In the genomic region with DNA sequence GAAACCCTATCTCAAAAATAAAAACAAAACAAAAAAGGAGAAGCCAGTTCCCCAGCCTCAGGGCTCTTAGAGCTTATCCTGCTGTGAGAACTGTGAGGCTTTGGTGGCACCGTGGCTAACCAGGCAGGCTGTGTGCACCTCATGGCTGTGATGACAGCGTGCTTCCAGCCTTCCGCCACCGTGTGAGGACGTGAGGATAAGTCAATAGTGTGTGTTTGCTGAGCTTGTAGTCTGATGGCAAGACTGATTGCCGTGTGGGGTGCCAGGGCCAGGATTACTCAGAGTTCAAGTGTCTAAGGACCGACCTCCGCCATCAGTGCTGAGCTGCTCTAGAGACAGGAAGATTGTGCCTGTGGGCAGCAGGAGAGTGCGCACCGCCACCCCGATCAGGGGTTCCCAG, we compare ENCODE assay signal across 12 mouse cellular contexts. TPM values are rescaled to one million over a fixed set of nuclear protein-coding genes. Genes with fewer than 3 reads are reported as not detected.
DNase-seq lines count a peak whose midpoint lies in the region; ATAC-seq and TF ChIP-seq lines count a peak whose summit lies in the region.
"Had no signal": no experiment of that assay in that cellular context is flagged by ENCODE, and none has a peak within 500 bp of the region (broad histone marks: within the 10 kb centered on the region; RNA-seq: fewer than 3 reads in every experiment).

No protein-coding gene starts in this region.

- no peak overlapping the region for H3K4me2 ChIP-seq in liver, embryonic 12.5 days
- no peak overlapping the region for H3K4me2 ChIP-seq in liver, postnatal 0 days (ENCODE audit: low read depth, low read length)
- H3K4me2 ChIP-seq in myocyte (ENCODE audit: low read depth) = no peak overlapping the region
- no peak overlapping the region for H3K4me2 ChIP-seq in midbrain, embryonic 14.5 days (ENCODE audit: low read length)
- H3K4me2 ChIP-seq: embryonic facial prominence, embryonic 12.5 days had no signal

- WGBS in liver, embryonic 12.5 days (ENCODE audit: insufficient replicate concordance) = 52% methylated on average over 11 of the region's 11 CpGs
- 43% methylated on average over 11 of the region's 11 CpGs for WGBS in liver, postnatal 0 days (ENCODE audit: insufficient replicate concordance)
- 85% methylated on average over 11 of the region's 11 CpGs for WGBS in midbrain, embryonic 14.5 days

- TF ChIP-seq CTCF in G1E (IDR thresholded peaks at IDR 0.05; ENCODE audit: low read depth, low read length) = no peak
- TF ChIP-seq CTCF in liver, postnatal 0 days (IDR thresholded peaks at IDR 0.05; ENCODE audit: low read depth) = no peak

- no peak overlapping the region for H3K4me3 ChIP-seq in liver, embryonic 12.5 days
- H3K4me3 ChIP-seq in G1E (ENCODE audit: low read depth, low read length) (peak overlapping the region; percentile 44; the same call in 1 of the 2 replicates), myocyte (no peak overlapping the region)
- H3K4me3 ChIP-seq in liver, postnatal 0 days (ENCODE audit: low read depth, low read length) = no peak overlapping the region
- no peak overlapping the region for H3K4me3 ChIP-seq in midbrain, embryonic 14.5 days (replicated peaks; ENCODE audit: low read depth, low read length)
- H3K4me3 ChIP-seq: embryonic facial prominence, embryonic 12.5 days had no signal

- no peaks in the 10 kb centered on the region for H3K27me3 ChIP-seq in liver, embryonic 12.5 days (replicated peaks)
- H3K27me3 ChIP-seq in G1E (ENCODE audit: insufficient read depth, low read length) = peaks cover 4% of the 10 kb centered on the region; the same call in 1 of the 2 replicates
- no peaks in the 10 kb centered on the region for H3K27me3 ChIP-seq in liver, postnatal 0 days (ENCODE audit: insufficient read depth, low read length)
- H3K27me3 ChIP-seq in myocyte (ENCODE audit: control insufficient read depth, insufficient read depth, insufficient read length) = no peaks in the 10 kb centered on the region
- H3K27me3 ChIP-seq in midbrain, embryonic 14.5 days (ENCODE audit: control insufficient read depth, insufficient read depth, low read length) = no peaks in the 10 kb centered on the region
- H3K27me3 ChIP-seq: embryonic facial prominence, embryonic 12.5 days had no signal

- no peaks in the 10 kb centered on the region for H3K79me2 ChIP-seq in myocyte (ENCODE audit: control insufficient read depth, insufficient read depth)

- ATAC-seq in liver, embryonic 12.5 days = 0 out of 2 replicates have a peak, but pooled peaks have one; percentile 11
- no peak for ATAC-seq in G1E (ENCODE audit: extremely low read depth, insufficient number of reproducible peaks, low FRiP score, poor library complexity, severe bottlenecking)
- ATAC-seq in liver, postnatal 0 days = peak; percentile 49
- ATAC-seq in midbrain, embryonic 14.5 days (ENCODE audit: low FRiP score, low TSS enrichment) = no peak
- ATAC-seq: CD4-positive, CD25-positive, alpha-beta regulatory T cell, adult 4 months; forebrain, postnatal 0 days had no signal

- H3K9me3 ChIP-seq in liver, embryonic 12.5 days (replicated peaks) = no peaks in the 10 kb centered on the region
- H3K9me3 ChIP-seq in G1E (replicated peaks) = peaks cover 4% of the 10 kb centered on the region; the same call in 1 of the 2 replicates
- 0 out of 2 replicates have a peak, but pooled peaks cover 2% of the 10 kb centered on the region for H3K9me3 ChIP-seq in liver, postnatal 0 days (ENCODE audit: low read length)
- H3K9me3 ChIP-seq in midbrain, embryonic 14.5 days (ENCODE audit: control insufficient read depth, low read length) = no peaks in the 10 kb centered on the region
- H3K9me3 ChIP-seq: embryonic facial prominence, embryonic 12.5 days had no signal

- H3K4me1 ChIP-seq in liver, embryonic 12.5 days = peaks cover 60% of the 10 kb centered on the region
- peaks cover 51% of the 10 kb centered on the region for H3K4me1 ChIP-seq in G1E (ENCODE audit: insufficient read depth, low read depth, low read length)
- H3K4me1 ChIP-seq in liver, postnatal 0 days (ENCODE audit: insufficient read depth) = peaks cover 23% of the 10 kb centered on the region
- H3K4me1 ChIP-seq in midbrain, embryonic 14.5 days (ENCODE audit: control insufficient read depth, insufficient read depth, low read length) = 0 out of 2 replicates have a peak, but pooled peaks cover 3% of the 10 kb centered on the region

- peaks cover 39% of the 10 kb centered on the region for H3K36me3 ChIP-seq in liver, embryonic 12.5 days
- H3K36me3 ChIP-seq in G1E (replicated peaks) = peaks cover 74% of the 10 kb centered on the region
- H3K36me3 ChIP-seq in liver, postnatal 0 days (replicated peaks; ENCODE audit: insufficient read depth, low read length) = peaks cover 3% of the 10 kb centered on the region; the same call in 1 of the 2 replicates
- no peaks in the 10 kb centered on the region for H3K36me3 ChIP-seq in myocyte (ENCODE audit: control insufficient read depth, insufficient read depth)
- H3K36me3 ChIP-seq in midbrain, embryonic 14.5 days (ENCODE audit: control insufficient read depth, insufficient read depth, low read length) = no peaks in the 10 kb centered on the region

- no peak overlapping the region for H3K9ac ChIP-seq in liver, embryonic 12.5 days
- H3K9ac ChIP-seq in liver, postnatal 0 days (replicated peaks) = no peak overlapping the region
- no peak overlapping the region for H3K9ac ChIP-seq in midbrain, embryonic 14.5 days (replicated peaks; ENCODE audit: low read length)
- H3K9ac ChIP-seq: embryonic facial prominence, embryonic 12.5 days; forebrain, postnatal 0 days had no signal

- TF ChIP-seq POLR2A in myocyte (IDR thresholded peaks at IDR 0.05; ENCODE audit: insufficient read length, low read depth) = peak; percentile 13

- DNase-seq in liver (no peak), G1E (ENCODE audit: low spot score) (no peak)
- DNase-seq in liver, postnatal 0 days = no peak
- no peak for DNase-seq in right cerebral cortex, adult 2 months (ENCODE audit: low spot score in 2 of 2)
- DNase-seq in midbrain, embryonic 14.5 days = no peak
- no peak for DNase-seq in left cerebral cortex, postnatal 4 days
- DNase-seq: thymus, adult 18-20 months had no signal

- no peak overlapping the region for H3ac ChIP-seq in myocyte (ENCODE audit: control insufficient read depth, insufficient read length)

- no peak for TF ChIP-seq EP300 in liver, postnatal 0 days (IDR thresholded peaks at IDR 0.05; ENCODE audit: low read depth)

- H3K27ac ChIP-seq in liver, embryonic 12.5 days = no peak overlapping the region
- H3K27ac ChIP-seq in liver, postnatal 0 days (ENCODE audit: low read depth) = peak overlapping the region; percentile 74
- H3K27ac ChIP-seq in midbrain, embryonic 14.5 days (replicated peaks; ENCODE audit: low read depth, low read length) = no peak overlapping the region
- H3K27ac ChIP-seq: embryonic facial prominence, embryonic 12.5 days had no signal

- intact Hi-C loops in left cerebral cortex, postnatal 4 days (cut with DNase I) = no loop called here

TF ChIP-seq in myocyte, 11 proteins besides CTCF, POLR2A, EP300 and RAD21 (continues in another document):
- TF ChIP-seq TCF12 (IDR thresholded peaks at IDR 0.05; ENCODE audit: insufficient read depth, poor library complexity, severe bottlenecking) (no peak), USF1 (IDR thresholded peaks at IDR 0.05; ENCODE audit: low read depth) (no peak), MYOG (IDR thresholded peaks at IDR 0.05; ENCODE audit: control insufficient read depth in 1 of 3, insufficient read depth in 1 of 3, insufficient read length in 2 of 3, low read depth in 2 of 3) (no peak), MAX (IDR thresholded peaks at IDR 0.05; ENCODE audit: low read depth) (no peak), POLR2AphosphoS2 (IDR thresholded peaks at IDR 0.05; ENCODE audit: insufficient read length, low read depth) (no peak), MYOD1 (IDR thresholded peaks at IDR 0.05; ENCODE audit: control insufficient read depth in 1 of 3, insufficient read length in 2 of 3, low read depth in 2 of 3) (no peak), TCF3 (IDR thresholded peaks at IDR 0.05; ENCODE audit: insufficient read length, low read depth) (no peak)

RNA-seq across cellular contexts. Expression of a gene that starts 22.6 kb away (rescaled TPM):
- polyA plus RNA-seq in liver, embryonic 12.5 days (2016; fragmentation: Nextera tagmentation; extraction: Ambion mirVana) = 18.8 and 22.1 TPM in 2 replicates
- total RNA-seq in G1E (2014; fragmentation: Nextera tagmentation) (33.9 and 34.5 TPM in 2 replicates), G1E (2017) (50.1 and 50.7 TPM in 2 replicates)
- polyA plus RNA-seq in G1E (2012) (79.0 and 80.0 TPM in 2 replicates), myocyte (2012; fragmentation: generic; extraction: Trizol) (28.5 TPM)
- polyA plus RNA-seq in liver, postnatal 0 days (2015; fragmentation: Nextera tagmentation; extraction: Ambion mirVana) = 6.7 and 7.1 TPM in 2 replicates
- 19.5 and 24.3 TPM in 2 replicates for polyA plus RNA-seq in midbrain, embryonic 14.5 days (2014; fragmentation: Nextera tagmentation; extraction: Ambion mirVana)
- 10 to 100 TPM; 28.9 to 29.0 TPM for total RNA-seq in left cerebral cortex, postnatal 4 days (2021)

RNA-seq across cellular contexts. Expression of a gene that starts 37.6 kb away (rescaled TPM):
- polyA plus RNA-seq in liver, embryonic 12.5 days (2016; fragmentation: Nextera tagmentation; extraction: Ambion mirVana) = 472 and 487 TPM in 2 replicates
- total RNA-seq in G1E (2014; fragmentation: Nextera tagmentation) (2,842 and 3,361 TPM in 2 replicates), G1E (2017) (987 and 1,219 TPM in 2 replicates)
- polyA plus RNA-seq in G1E (2012) (7,805 and 8,433 TPM in 2 replicates), myocyte (2012; fragmentation: generic; extraction: Trizol) (2,984 TPM)
- 296 and 311 TPM in 2 replicates for polyA plus RNA-seq in liver, postnatal 0 days (2015; fragmentation: Nextera tagmentation; extraction: Ambion mirVana)
- polyA plus RNA-seq in midbrain, embryonic 14.5 days (2014; fragmentation: Nextera tagmentation; extraction: Ambion mirVana) = 401 and 423 TPM in 2 replicates
- total RNA-seq in left cerebral cortex, postnatal 4 days (2021) = 100 to 1,000 TPM; 646 to 664 TPM

RNA-seq across cellular contexts. Expression of a gene that starts 58.2 kb away (rescaled TPM):
- 2.0 and 2.1 TPM in 2 replicates for polyA plus RNA-seq in liver, embryonic 12.5 days (2016; fragmentation: Nextera tagmentation; extraction: Ambion mirVana)
- 19.1 and 23.4 TPM in 2 replicates for total RNA-seq in G1E (2014; fragmentation: Nextera tagmentation)
- total RNA-seq in G1E (2017) = 2.6 and 3.0 TPM in 2 replicates
- polyA plus RNA-seq in G1E (2012) = 17.8 and 17.9 TPM in 2 replicates
- 0.66 and 0.73 TPM in 2 replicates for polyA plus RNA-seq in liver, postnatal 0 days (2015; fragmentation: Nextera tagmentation; extraction: Ambion mirVana)
- 32.6 TPM for polyA plus RNA-seq in myocyte (2012; fragmentation: generic; extraction: Trizol)
- 1.2 and 1.5 TPM in 2 replicates for polyA plus RNA-seq in midbrain, embryonic 14.5 days (2014; fragmentation: Nextera tagmentation; extraction: Ambion mirVana)
- total RNA-seq in left cerebral cortex, postnatal 4 days (2021) = 10 to 100 TPM; 17.4 to 19.0 TPM

RNA-seq across cellular contexts. Expression of a gene that starts 59.9 kb away (rescaled TPM):
- 1.9 and 2.0 TPM in 2 replicates for polyA plus RNA-seq in liver, embryonic 12.5 days (2016; fragmentation: Nextera tagmentation; extraction: Ambion mirVana)
- 0.90 TPM in 1 of 2 replicates, not detected in the other for total RNA-seq in G1E (2014; fragmentation: Nextera tagmentation)
- total RNA-seq in G1E (2017) = 0.06 and 0.22 TPM in 2 replicates
- 0.41 and 0.47 TPM in 2 replicates for polyA plus RNA-seq in G1E (2012)
- polyA plus RNA-seq in liver, postnatal 0 days (2015; fragmentation: Nextera tagmentation; extraction: Ambion mirVana) = 0.79 and 1.2 TPM in 2 replicates
- polyA plus RNA-seq in myocyte (2012; fragmentation: generic; extraction: Trizol) = 20.1 TPM
- 0.78 and 1.7 TPM in 2 replicates for polyA plus RNA-seq in midbrain, embryonic 14.5 days (2014; fragmentation: Nextera tagmentation; extraction: Ambion mirVana)
- 1 to 10 TPM; 5.8 to 6.3 TPM for total RNA-seq in left cerebral cortex, postnatal 4 days (2021)
- polyA plus RNA-seq: CD4-positive, CD25-positive, alpha-beta regulatory T cell, adult 4 months had no signal

Comparison
In these comparisons a context has a peak if more than half of its experiments do, and no peak if none do; other contexts are left out.
1. ATAC-seq: peak in liver, embryonic 12.5 days (single experiment) and liver, postnatal 0 days (single experiment); none in G1E (single experiment) and midbrain, embryonic 14.5 days (single experiment).